Mouse (Mus musculus) intestine, postnatal 0 days (tissue): ENCODE measurements around the gene 5330417H12Rik. TPM values are rescaled to one million over a fixed set of nuclear protein-coding genes. Genes with fewer than 3 reads are reported as not detected.

ENCODE experiments used
- ATAC-seq: fragments of 200-750 bp; cut with Nextera tagmentation; 2 replicates; pipeline ENCODE4 v1.8.0; 2017; ENCODE audit warnings: mild to moderate bottlenecking, moderate TSS enrichment, moderate library complexity
- H3K27ac ChIP-seq: fragments of 300-500 bp; sonication (generic); 2 replicates; pipeline ENCODE4 v1.5.1; 2014; ENCODE audit warnings: mild to moderate bottlenecking, low read depth, low read length, moderate library complexity
- H3K27me3 ChIP-seq: fragments of 300-500 bp; sonication (generic); replicated peaks from 2 replicates; pipeline ENCODE4 v1.6.1; 2014; ENCODE audit warnings: low read length, mixed read lengths; ENCODE audit not compliant: control insufficient read depth, insufficient read depth
- H3K36me3 ChIP-seq: fragments of 300-500 bp; sonication (generic); 2 replicates; pipeline ENCODE4 v1.6.1; 2014; ENCODE audit warnings: mild to moderate bottlenecking, moderate library complexity; ENCODE audit not compliant: control insufficient read depth, insufficient read depth
- H3K4me1 ChIP-seq: fragments of 300-500 bp; sonication (generic); replicated peaks from 2 replicates; pipeline ENCODE4 v1.6.1; 2014; ENCODE audit warnings: antibody characterized with exemption, low read length, mixed read lengths; ENCODE audit not compliant: control insufficient read depth, insufficient read depth
- H3K4me2 ChIP-seq: fragments of 300-500 bp; sonication (generic); replicated peaks from 2 replicates; pipeline ENCODE4 v1.6.1; 2014; ENCODE audit warnings: low read depth, mild to moderate bottlenecking, moderate library complexity
- H3K4me3 ChIP-seq: fragments of 300-500 bp; sonication (generic); 2 replicates; pipeline ENCODE4 v1.5.1; 2014; ENCODE audit warnings: low read depth, low read length
- H3K9ac ChIP-seq: fragments of 300-500 bp; sonication (generic); 2 replicates; pipeline ENCODE4 v1.6.1; 2014; ENCODE audit warnings: mild to moderate bottlenecking, low read depth, low read length
- H3K9me3 ChIP-seq: fragments of 300-500 bp; sonication (generic); 2 replicates; pipeline ENCODE4 v1.6.1; 2016; ENCODE audit warnings: mixed run types; ENCODE audit not compliant: control insufficient read depth
- CTCF ChIP-seq: sonication (generic); IDR thresholded peaks from 2 replicates; pipeline ENCODE4 v1.5.1; 2016; ENCODE audit warnings: low read depth, mild to moderate bottlenecking, control low read depth, antibody characterized with exemption, moderate library complexity
- WGBS: fragments of 180-500 bp; shearing (Covaris S2); extraction: QIAGEN DNeasy Blood & Tissue Kit; methylation state at CpG from one replicate; pipeline ENCODE4 v1.1.7; 2014; 5-methylcytosine and 5-hydroxymethylcytosine counted together
- polyA plus RNA-seq: library from polyadenylated mRNA; unstranded; fragments of >200 nt; fragmentation: Nextera tagmentation; extraction: Ambion mirVana; gene quantifications from 2 replicates; pipeline ENCODE4 v1.2.1, GENCODE M21; 2015

The 5330417H12Rik gene
- polyA plus RNA-seq, 1 experiment from 2014 or later = not detected

DNA sequence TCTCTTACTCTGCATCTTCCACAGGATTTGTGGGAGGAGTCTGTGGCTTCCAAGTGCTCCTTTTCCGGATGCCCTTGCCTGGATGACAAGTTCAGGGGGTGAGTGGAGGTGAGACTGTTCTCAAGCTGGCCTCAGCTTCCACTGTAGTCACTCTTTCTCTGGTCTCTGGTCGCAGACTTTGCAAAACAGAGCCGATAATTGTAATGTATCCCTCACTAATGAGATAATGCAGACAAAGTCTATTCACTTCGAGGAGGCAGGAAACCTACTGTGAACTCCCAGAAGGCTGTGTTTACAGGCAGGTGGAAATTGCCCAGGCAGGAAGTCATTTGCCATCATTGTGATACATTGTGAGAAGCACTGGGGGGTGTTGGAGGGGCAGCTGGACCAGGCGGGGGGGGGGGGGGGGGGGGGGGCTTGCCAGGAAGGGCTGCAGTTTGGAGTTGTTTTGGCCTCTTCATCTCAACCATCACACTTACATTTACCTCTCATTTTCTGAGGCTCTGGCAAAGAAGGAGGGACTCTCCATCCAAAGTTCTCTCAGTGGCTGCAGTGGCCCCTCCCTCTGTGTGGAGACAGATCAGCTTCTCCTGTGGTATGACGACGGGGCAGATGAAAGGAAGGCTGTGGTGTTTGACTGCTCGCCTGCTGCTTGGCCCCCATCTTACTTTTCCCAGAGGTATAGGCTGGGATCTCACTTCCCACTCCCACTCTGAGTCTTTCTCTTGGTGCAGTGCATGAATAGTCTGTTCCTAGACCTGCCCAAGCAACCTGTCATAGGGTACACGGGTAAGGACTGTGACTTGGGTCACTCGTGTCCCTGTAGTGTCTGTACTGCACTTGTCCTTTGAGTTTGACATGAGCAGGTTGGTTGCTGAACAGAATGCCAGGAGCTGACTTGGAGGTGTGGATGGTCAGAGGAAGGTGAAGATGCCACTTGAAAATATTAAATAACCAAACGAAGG is 6.7 kb downstream of the 5330417H12Rik start:
- Histone ChIP-seq H3K9me3 (no peaks in the 10 kb centered on the region), H3K9ac (no peak overlapping the region), H3K4me1 (no peaks in the 10 kb centered on the region), H3K4me3 (no peak overlapping the region), H3K36me3 (no peaks in the 10 kb centered on the region), H3K4me2 (no peak overlapping the region), H3K27me3 (no peaks in the 10 kb centered on the region), H3K27ac (no peak overlapping the region)
- no peak for TF ChIP-seq CTCF
- ATAC-seq = no peak
- 39% methylated on average over 10 of the region's 11 CpGs for WGBS

DNA sequence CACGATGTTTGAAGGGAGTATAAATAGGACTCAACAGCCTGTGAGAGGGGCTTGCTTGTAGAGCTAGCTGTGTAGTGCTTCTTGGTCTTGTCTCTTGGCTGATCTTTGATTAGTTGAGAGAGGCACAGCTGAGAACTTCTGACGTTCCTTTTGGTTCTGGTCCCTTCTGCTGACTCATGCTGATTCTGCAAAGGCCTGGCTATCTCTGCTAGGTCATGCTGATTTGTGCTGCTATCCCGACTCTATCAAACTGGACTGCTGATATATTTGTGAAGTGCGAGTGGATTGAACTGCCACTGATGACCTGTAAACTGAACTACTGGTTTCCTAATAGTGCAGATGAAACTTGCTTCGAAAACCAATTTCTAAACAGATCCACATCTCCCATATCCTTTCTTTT is 14.1 kb downstream of the 5330417H12Rik start:
- no peaks in the 10 kb centered on the region for H3K4me1 ChIP-seq
- no peak overlapping the region for H3K9ac ChIP-seq
- H3K27me3 ChIP-seq = no peaks in the 10 kb centered on the region
- 76% methylated on average over 5 of the region's 5 CpGs for WGBS
- no peak overlapping the region for H3K4me3 ChIP-seq
- ATAC-seq = no peak
- no peak for TF ChIP-seq CTCF
- H3K36me3 ChIP-seq = no peaks in the 10 kb centered on the region
- no peaks in the 10 kb centered on the region for H3K9me3 ChIP-seq
- no peak overlapping the region for H3K4me2 ChIP-seq
- H3K27ac ChIP-seq = no peak overlapping the region

DNA sequence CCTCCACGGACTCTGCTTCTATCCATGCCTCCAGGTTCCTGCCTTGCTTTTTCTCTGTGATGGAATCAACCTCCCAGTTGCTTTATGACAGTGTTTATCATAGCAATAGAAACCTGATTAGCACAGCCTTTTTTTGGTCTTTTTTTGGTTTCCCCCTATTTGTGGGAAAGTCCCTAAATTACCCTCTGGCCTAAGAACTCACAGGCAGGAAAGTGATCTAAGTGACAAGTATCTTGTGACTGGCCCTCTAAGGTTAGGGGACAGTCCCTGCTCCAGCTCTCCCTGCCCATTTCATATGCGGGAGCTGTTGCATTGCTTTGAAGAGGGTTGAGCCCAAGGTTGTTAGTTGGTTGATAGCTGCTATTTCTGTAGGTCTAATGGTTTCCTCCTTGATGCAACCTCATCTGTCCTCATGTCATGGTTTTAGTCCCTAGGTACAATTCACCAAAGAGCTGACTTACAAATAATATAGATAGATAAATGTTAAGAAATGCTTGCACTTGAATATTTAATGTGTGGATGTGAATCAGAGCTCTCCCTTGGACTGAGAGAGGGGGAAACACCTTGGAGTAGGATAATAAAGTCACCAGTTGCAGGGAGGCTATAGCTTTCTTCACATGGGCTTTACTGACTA is 15.2 kb downstream of the 5330417H12Rik start:
- H3K4me3 ChIP-seq = no peak overlapping the region
- TF ChIP-seq CTCF = no peak
- no peaks in the 10 kb centered on the region for H3K36me3 ChIP-seq
- H3K27ac ChIP-seq = no peak overlapping the region
- H3K4me1 ChIP-seq = no peaks in the 10 kb centered on the region
- no peak for ATAC-seq
- 86% methylated on average over 2 of the region's 2 CpGs for WGBS
- H3K27me3 ChIP-seq = no peaks in the 10 kb centered on the region
- no peaks in the 10 kb centered on the region for H3K9me3 ChIP-seq
- no peak overlapping the region for H3K4me2 ChIP-seq
- H3K9ac ChIP-seq = no peak overlapping the region

DNA sequence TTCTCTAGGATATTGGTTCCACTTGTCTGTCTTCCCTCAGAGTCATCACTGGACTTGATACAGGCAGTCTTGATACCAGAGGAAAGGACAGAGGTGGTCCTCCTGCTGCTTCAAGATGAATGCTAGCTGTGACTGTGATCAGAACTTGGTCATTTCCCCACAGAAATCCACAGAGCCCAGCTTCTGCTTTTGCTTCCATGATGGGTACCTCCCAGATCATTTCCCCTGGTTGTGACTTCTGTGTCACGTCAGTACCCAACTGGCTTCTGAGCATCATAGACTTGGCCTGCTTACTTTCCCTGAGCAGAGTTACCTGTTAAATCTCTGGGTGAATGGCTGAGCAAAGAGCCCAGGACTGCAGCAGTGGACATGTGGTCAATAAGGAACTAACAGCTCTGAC is 17.2 kb downstream of the 5330417H12Rik start:
- Histone ChIP-seq H3K9me3 (no peaks in the 10 kb centered on the region), H3K9ac (no peak overlapping the region), H3K4me3 (no peak overlapping the region), H3K36me3 (no peaks in the 10 kb centered on the region), H3K27me3 (no peaks in the 10 kb centered on the region), H3K4me2 (no peak overlapping the region), H3K4me1 (no peaks in the 10 kb centered on the region), H3K27ac (no peak overlapping the region)
- ATAC-seq = no peak
- WGBS = 90% methylated on average over 1 of the region's 1 CpGs
- TF ChIP-seq CTCF = no peak

DNA sequence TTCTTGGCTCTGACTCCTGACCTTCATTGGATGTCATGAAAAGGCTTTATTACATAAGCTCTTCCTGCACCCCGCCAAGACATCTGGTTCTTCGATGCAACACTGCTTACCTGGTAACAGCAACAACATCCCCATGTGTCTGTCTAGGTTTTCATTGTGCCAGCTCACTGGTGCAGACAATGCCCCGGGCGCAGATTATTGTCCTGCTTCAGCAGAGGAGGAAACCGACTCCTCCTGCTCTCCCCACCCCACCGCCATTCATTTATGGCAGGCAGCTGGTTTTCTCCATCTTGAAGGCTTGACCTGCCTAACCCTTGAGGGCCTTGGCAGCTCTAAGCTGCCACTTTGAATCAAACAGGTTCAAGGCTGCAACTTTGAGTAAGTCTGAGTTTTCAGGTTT is 22.0 kb downstream of the 5330417H12Rik start:
- H3K9ac ChIP-seq = no peak overlapping the region
- no peak overlapping the region for H3K4me2 ChIP-seq
- H3K4me1 ChIP-seq = no peaks in the 10 kb centered on the region
- TF ChIP-seq CTCF = no peak
- H3K9me3 ChIP-seq = no peaks in the 10 kb centered on the region
- no peaks in the 10 kb centered on the region for H3K27me3 ChIP-seq
- no peak for ATAC-seq
- no peaks in the 10 kb centered on the region for H3K36me3 ChIP-seq
- WGBS = 83% methylated on average over 6 of the region's 6 CpGs
- no peak overlapping the region for H3K27ac ChIP-seq
- H3K4me3 ChIP-seq = no peak overlapping the region

DNA sequence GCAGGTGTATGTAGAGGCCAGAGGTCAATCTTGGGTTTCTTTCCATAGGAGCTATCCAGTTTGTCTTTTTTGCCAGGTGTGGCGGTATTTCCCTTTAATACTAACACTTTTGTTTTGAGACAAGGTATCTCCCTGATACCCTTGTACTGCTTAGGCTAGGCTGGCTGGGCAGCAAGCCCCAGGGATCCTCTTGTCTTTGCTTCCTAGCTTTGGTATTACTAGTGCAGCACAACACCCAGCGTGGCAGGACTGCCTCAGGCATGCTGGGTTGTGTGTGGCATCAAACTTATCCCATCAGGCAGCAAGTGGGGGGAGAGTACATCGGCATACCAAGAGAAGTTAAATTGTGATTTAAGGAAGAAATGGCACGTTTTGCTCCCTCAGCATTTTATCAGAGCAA is 22.5 kb downstream of the 5330417H12Rik start:
- Histone ChIP-seq H3K4me3 (no peak overlapping the region), H3K9ac (no peak overlapping the region), H3K4me2 (no peak overlapping the region), H3K36me3 (no peaks in the 10 kb centered on the region), H3K4me1 (no peaks in the 10 kb centered on the region), H3K27ac (no peak overlapping the region), H3K27me3 (no peaks in the 10 kb centered on the region), H3K9me3 (no peaks in the 10 kb centered on the region)
- ATAC-seq = no peak
- 82% methylated on average over 4 of the region's 4 CpGs for WGBS
- no peak for TF ChIP-seq CTCF
